Mouse (Mus musculus): Measurements from ENCODE around the gene Gm38394. TPM values are rescaled to one million over a fixed set of nuclear protein-coding genes. Genes with fewer than 3 reads are reported as not detected.
A peak's percentile ranks its signal among the peaks of the same experiment; 100 is the strongest.
"Not testable (repeated sequence)": the region's sequence is repeated elsewhere in the genome, so short reads cannot be mapped to it uniquely, and the experiment has no call there.

The Gm38394 gene
- polyA plus RNA-seq, 1 experiment from 2014 or later: 4.5 TPM

GRCm38 (mm10) chr1:133670190-133670589 is 9.1 kb upstream of the Gm38394 start:
- WGBS: 78% methylated on average over 12 of the region's 12 CpGs
- H3K4me3 ChIP-seq (ENCODE audit: low read depth, low read length): no peak overlapping the region
- DNase-seq (ENCODE audit: low spot score) (no peak), ATAC-seq (replicated peaks; ENCODE audit: low FRiP score) (no peak)
- no peaks in the 10 kb centered on the region for H3K9me3 ChIP-seq (ENCODE audit: control insufficient read depth, low read length)
- no peak overlapping the region for H3K27ac ChIP-seq (ENCODE audit: low read depth, low read length)
- no peak overlapping the region for H3K4me2 ChIP-seq
- H3K4me1 ChIP-seq (replicated peaks; ENCODE audit: control insufficient read depth, insufficient read depth, low read length): no peaks in the 10 kb centered on the region
- no peaks in the 10 kb centered on the region for H3K36me3 ChIP-seq (ENCODE audit: control insufficient read depth, insufficient read depth, low read length)
- H3K9ac ChIP-seq (ENCODE audit: low read depth, low read length): no peak overlapping the region
- H3K27me3 ChIP-seq (replicated peaks; ENCODE audit: control insufficient read depth, insufficient read depth, low read length): no peaks in the 10 kb centered on the region

- Histone ChIP-seq H3K4me2 (no peak overlapping the region), H3K27me3 (replicated peaks; ENCODE audit: control insufficient read depth, insufficient read depth, low read length) (no peaks in the 10 kb centered on the region), H3K27ac (ENCODE audit: low read depth, low read length) (no peak overlapping the region), H3K4me3 (ENCODE audit: low read depth, low read length) (no peak overlapping the region), H3K9ac (ENCODE audit: low read depth, low read length) (no peak overlapping the region), H3K4me1 (replicated peaks; ENCODE audit: control insufficient read depth, insufficient read depth, low read length) (no peaks in the 10 kb centered on the region), H3K36me3 (ENCODE audit: control insufficient read depth, insufficient read depth, low read length) (no peaks in the 10 kb centered on the region), H3K9me3 (ENCODE audit: control insufficient read depth, low read length) (no peaks in the 10 kb centered on the region)
- DNase-seq (ENCODE audit: low spot score) (no peak), ATAC-seq (replicated peaks; ENCODE audit: low FRiP score) (no peak)
- 86% methylated on average over 3 of the region's 3 CpGs for WGBS
These were observed 7.5 kb upstream of the Gm38394 start for GRCm38 (mm10) chr1:133668618-133669017.

- Histone ChIP-seq H3K27me3 (replicated peaks; ENCODE audit: control insufficient read depth, insufficient read depth, low read length) (no peaks in the 10 kb centered on the region), H3K4me1 (replicated peaks; ENCODE audit: control insufficient read depth, insufficient read depth, low read length) (0 out of 2 replicates have a peak, but pooled peaks cover 3% of the 10 kb centered on the region), H3K36me3 (ENCODE audit: control insufficient read depth, insufficient read depth, low read length) (no peaks in the 10 kb centered on the region), H3K4me3 (ENCODE audit: low read depth, low read length) (no peak overlapping the region), H3K9ac (ENCODE audit: low read depth, low read length) (no peak overlapping the region), H3K9me3 (ENCODE audit: control insufficient read depth, low read length) (no peaks in the 10 kb centered on the region), H3K4me2 (no peak overlapping the region), H3K27ac (ENCODE audit: low read depth, low read length) (no peak overlapping the region)
- ATAC-seq (replicated peaks; ENCODE audit: low FRiP score) (no peak), DNase-seq (ENCODE audit: low spot score) (no peak)
- 68% methylated on average over 7 of the region's 7 CpGs for WGBS
These were observed 6.6 kb upstream of the Gm38394 start for GRCm38 (mm10) chr1:133667721-133668120.

DNA sequence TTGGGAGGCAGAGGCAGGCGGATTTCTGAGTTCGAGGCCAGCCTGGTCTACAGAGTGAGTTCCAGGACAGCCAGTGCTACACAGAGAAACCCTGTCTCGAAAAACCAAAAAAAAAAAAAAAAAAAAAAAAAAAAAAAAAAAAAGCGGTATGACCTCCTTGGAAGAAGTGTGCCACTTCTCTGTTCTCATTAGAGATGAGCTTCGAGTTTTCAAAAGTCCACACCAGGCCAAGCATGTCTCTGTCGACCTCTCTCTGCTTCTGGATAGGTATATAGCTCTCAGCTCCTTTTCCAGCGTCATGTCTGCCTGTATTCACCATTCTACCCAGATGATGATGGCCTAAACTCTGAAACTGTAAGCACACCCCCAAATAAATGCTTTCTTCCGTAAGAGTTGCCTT is 4.6 kb upstream of the Gm38394 start:
- not testable (repeated sequence) for H3K4me1 ChIP-seq (replicated peaks; ENCODE audit: control insufficient read depth, insufficient read depth, low read length); ATAC-seq (replicated peaks; ENCODE audit: low FRiP score); H3K9me3 ChIP-seq (ENCODE audit: control insufficient read depth, low read length); H3K4me2 ChIP-seq; H3K4me3 ChIP-seq (ENCODE audit: low read depth, low read length); H3K27me3 ChIP-seq (replicated peaks; ENCODE audit: control insufficient read depth, insufficient read depth, low read length); DNase-seq (ENCODE audit: low spot score); H3K9ac ChIP-seq (ENCODE audit: low read depth, low read length); H3K36me3 ChIP-seq (ENCODE audit: control insufficient read depth, insufficient read depth, low read length); H3K27ac ChIP-seq (ENCODE audit: low read depth, low read length)
- WGBS: 71% methylated on average over 7 of the region's 8 CpGs

DNA sequence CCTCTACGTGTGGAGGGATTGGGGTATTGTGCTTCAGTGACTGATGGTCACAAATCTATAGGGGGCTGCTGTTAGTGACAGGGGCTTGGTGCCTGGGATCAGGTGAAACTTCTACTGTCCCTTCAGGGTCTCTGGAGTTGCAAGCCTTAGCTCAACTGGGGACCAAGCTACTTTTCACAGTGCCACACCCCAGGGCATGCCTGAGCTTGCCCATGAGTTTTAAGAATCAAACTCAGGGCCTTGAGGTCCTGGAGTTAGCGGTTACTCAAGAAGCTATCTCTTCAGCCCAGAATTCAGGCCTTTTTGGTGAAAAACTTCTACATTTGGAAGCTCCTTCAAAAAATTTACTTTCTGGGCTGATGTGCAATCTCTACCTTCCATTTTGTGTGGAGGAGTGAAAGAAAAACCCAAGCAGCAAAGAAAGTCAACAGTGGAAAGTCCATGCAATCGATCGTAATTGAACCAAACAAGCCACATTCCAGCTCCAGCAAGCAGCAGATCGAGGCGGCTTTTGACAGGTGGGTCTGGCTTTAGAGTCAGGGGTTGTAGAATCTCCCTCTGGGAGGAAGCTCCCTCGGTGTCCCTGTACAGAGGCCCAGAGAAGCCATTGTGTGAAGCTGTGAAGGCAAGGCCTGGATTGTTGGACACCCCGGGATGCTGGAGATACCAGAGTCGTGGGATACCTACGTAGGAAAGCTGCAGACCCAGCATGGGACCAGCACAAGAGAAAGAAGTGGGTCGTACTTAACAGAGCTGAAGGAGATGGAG is 3.3 kb upstream of the Gm38394 start:
- Histone ChIP-seq H3K4me3 (ENCODE audit: low read depth, low read length) (no peak overlapping the region), H3K36me3 (ENCODE audit: control insufficient read depth, insufficient read depth, low read length) (peaks cover 2% of the 10 kb centered on the region), H3K4me2 (no peak overlapping the region), H3K4me1 (replicated peaks; ENCODE audit: control insufficient read depth, insufficient read depth, low read length) (peaks cover 12% of the 10 kb centered on the region), H3K27me3 (replicated peaks; ENCODE audit: control insufficient read depth, insufficient read depth, low read length) (no peaks in the 10 kb centered on the region), H3K9ac (ENCODE audit: low read depth, low read length) (no peak overlapping the region), H3K9me3 (ENCODE audit: control insufficient read depth, low read length) (no peaks in the 10 kb centered on the region), H3K27ac (ENCODE audit: low read depth, low read length) (peak overlapping the region; percentile 26; the same call in 1 of the 2 replicates)
- no peak for ATAC-seq (replicated peaks; ENCODE audit: low FRiP score)
- no peak for DNase-seq (ENCODE audit: low spot score)
- 69% methylated on average over 11 of the region's 11 CpGs for WGBS

DNA sequence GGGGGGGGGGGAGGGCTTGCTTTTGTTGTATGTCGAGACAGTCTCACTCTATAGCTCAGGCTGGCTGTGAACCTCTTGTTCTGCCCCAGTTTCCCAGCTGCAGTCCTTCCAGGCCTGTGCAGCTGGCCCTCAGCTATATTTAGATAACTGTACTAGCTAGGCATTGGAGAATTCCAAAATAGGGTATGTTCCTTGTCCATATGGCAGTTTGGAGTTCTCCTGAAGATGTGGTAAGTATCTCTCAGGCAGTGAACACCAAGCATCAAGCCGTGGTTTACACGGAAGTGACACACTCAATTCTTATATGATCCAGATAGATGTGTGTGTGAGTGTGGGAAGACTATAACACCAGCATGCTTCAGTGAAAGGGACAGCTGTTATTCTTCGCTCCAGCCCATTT is 2.3 kb upstream of the Gm38394 start:
- no peak overlapping the region for H3K27ac ChIP-seq (ENCODE audit: low read depth, low read length)

GRCm38 (mm10) chr1:133662941-133663340 is 1.8 kb upstream of the Gm38394 start:
- ATAC-seq (replicated peaks; ENCODE audit: low FRiP score) (no peak), DNase-seq (ENCODE audit: low spot score) (no peak)
- Histone ChIP-seq H3K4me1 (replicated peaks; ENCODE audit: control insufficient read depth, insufficient read depth, low read length) (peaks cover 21% of the 10 kb centered on the region), H3K36me3 (ENCODE audit: control insufficient read depth, insufficient read depth, low read length) (peaks cover 15% of the 10 kb centered on the region), H3K9me3 (ENCODE audit: control insufficient read depth, low read length) (no peaks in the 10 kb centered on the region), H3K27me3 (replicated peaks; ENCODE audit: control insufficient read depth, insufficient read depth, low read length) (no peaks in the 10 kb centered on the region), H3K4me2 (no peak overlapping the region), H3K27ac (ENCODE audit: low read depth, low read length) (no peak overlapping the region), H3K4me3 (ENCODE audit: low read depth, low read length) (no peak overlapping the region), H3K9ac (ENCODE audit: low read depth, low read length) (no peak overlapping the region)
- 91% methylated on average over 7 of the region's 7 CpGs for WGBS

More for the DNA sequence above, 2.3 kb upstream of the Gm38394 start:
- H3K4me1 ChIP-seq (replicated peaks; ENCODE audit: control insufficient read depth, insufficient read depth, low read length): peaks cover 16% of the 10 kb centered on the region
- ATAC-seq (replicated peaks; ENCODE audit: low FRiP score): no peak
- H3K4me3 ChIP-seq (ENCODE audit: low read depth, low read length): no peak overlapping the region
- H3K9ac ChIP-seq (ENCODE audit: low read depth, low read length): no peak overlapping the region
- H3K4me2 ChIP-seq: no peak overlapping the region
- H3K9me3 ChIP-seq (ENCODE audit: control insufficient read depth, low read length): no peaks in the 10 kb centered on the region
- 84% methylated on average over 4 of the region's 4 CpGs for WGBS
- no peak for DNase-seq (ENCODE audit: low spot score)
- no peaks in the 10 kb centered on the region for H3K27me3 ChIP-seq (replicated peaks; ENCODE audit: control insufficient read depth, insufficient read depth, low read length)
- peaks cover 10% of the 10 kb centered on the region for H3K36me3 ChIP-seq (ENCODE audit: control insufficient read depth, insufficient read depth, low read length)

DNA sequence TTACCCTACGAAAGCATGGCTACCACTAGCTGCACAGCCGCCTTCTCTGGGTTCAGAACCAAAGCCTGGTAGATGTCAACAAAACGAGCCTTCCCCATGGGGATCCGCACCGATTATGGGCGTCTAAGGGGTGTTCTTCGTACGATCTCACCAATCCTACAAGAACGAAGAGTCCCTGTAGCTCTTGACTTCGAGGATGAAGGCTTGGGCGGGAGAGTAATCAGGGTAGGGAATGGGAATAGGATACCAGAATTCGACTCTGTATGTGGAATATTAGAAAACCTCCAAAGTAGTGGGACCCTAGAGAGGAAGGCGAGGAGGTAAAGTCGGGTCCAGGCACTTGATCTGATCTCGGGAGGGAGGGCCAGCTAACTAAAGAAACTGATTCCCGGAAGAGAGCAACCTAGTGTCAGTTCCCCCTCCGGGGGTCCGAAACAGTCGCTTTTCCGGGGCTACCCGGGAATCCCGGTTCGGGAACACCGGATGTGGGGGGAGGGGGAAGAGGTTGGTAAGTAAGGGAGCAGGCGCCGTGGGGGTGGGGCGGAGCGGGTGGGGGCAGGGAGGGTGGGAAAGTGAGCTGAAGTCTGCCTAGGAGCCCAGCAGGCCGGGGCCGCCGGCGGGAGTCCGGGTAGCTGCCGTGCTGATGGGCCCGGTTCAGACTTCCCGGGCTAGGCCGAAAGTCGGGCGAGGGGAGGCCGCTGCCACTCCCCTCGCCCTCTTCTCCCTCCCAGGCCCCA is 484 bp downstream of the Gm38394 start, which contains the start of gene Zbed6:
TSS of gene Zbed6 (minus strand) at position 420 of the 737 bp plus-strand sequence.
- H3K4me2 ChIP-seq: peak within 1 kb of the TSS; percentile 97
- peak within 1 kb of the TSS; percentile 93 for H3K4me3 ChIP-seq (ENCODE audit: low read depth, low read length)
- peaks cover 24% of the 10 kb centered on the region for H3K4me1 ChIP-seq (replicated peaks; ENCODE audit: control insufficient read depth, insufficient read depth, low read length)
- H3K27ac ChIP-seq (ENCODE audit: low read depth, low read length): peak within 1 kb of the TSS; percentile 89
- no peaks in the 10 kb centered on the region for H3K9me3 ChIP-seq (ENCODE audit: control insufficient read depth, low read length)
- peaks cover 24% of the 10 kb centered on the region for H3K36me3 ChIP-seq (ENCODE audit: control insufficient read depth, insufficient read depth, low read length)
- DNase-seq (ENCODE audit: low spot score) (peak; percentile 76), ATAC-seq (replicated peaks; ENCODE audit: low FRiP score) (peak; percentile 70)
- WGBS: 1% methylated on average over 41 of the region's 41 CpGs
- peak within 1 kb of the TSS; percentile 88 for H3K9ac ChIP-seq (ENCODE audit: low read depth, low read length)
- no peaks in the 10 kb centered on the region for H3K27me3 ChIP-seq (replicated peaks; ENCODE audit: control insufficient read depth, insufficient read depth, low read length)

Measured in liver, embryonic 11.5 days (tissue).